Mouse (Mus musculus) kidney, adult 2 months (tissue): ENCODE measurements at regions not wholly inside any gene's neighbourhood (a gene's known extent, or its start where the extent isn't known, plus 50 kb on each side); places are given as distances from the start of the nearest gene placed in this dataset.

Experiments used
- CTCF ChIP-seq: fragments of 200-500 bp; conservative IDR thresholded peaks from 2 replicates; pipeline ENCODE4 v1.5.1; 2011; ENCODE audit warnings: low read depth, mild to moderate bottlenecking, control low read depth, low read length, moderate library complexity, mixed read lengths; ENCODE audit not compliant: insufficient read depth, insufficient read length
- POLR2A ChIP-seq: fragments of 200-500 bp; IDR thresholded peaks from one replicate; pipeline ENCODE4 v1.6.1; 2011; ENCODE audit warnings: low read depth, low read length, control low read depth

DNA sequence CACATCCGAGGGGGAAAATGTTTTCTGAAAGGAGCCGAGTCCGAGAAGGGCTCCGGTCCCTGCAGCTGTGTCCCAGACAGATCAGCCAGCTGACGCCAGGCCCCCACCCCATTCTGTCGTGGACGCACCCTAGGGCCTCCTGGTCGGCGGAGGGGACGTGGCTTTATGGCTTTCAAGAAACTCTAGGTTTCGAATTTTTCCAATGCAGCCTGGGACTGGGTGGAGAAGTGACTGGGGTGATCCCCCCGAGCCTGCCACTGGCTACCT lies 63.2 kb downstream of the Tmem174 start:
- TF ChIP-seq CTCF (no peak), POLR2A (no peak)
